Mouse (Mus musculus): ENCODE measurements around the gene Pik3r5. TPM values are rescaled to one million over a fixed set of nuclear protein-coding genes. Genes with fewer than 3 reads are reported as not detected.

The Pik3r5 gene
- polyA plus RNA-seq, 1 experiment from 2014 or later, result 0.26 TPM

Other genes starting within 250 kb of the Pik3r5 start
- 13.3 and 21.7 TPM in 2 replicates for gene Ntn1, start 31.3 kb upstream of the Pik3r5 start, polyA plus RNA-seq (2015; fragmentation: Nextera tagmentation; extraction: Ambion mirVana)
- 1.8 and 2.1 TPM in 2 replicates for gene Pik3r6, start 70.9 kb downstream of the Pik3r5 start, polyA plus RNA-seq (2015; fragmentation: Nextera tagmentation; extraction: Ambion mirVana)
- gene Mfsd6l, start 124.1 kb downstream of the Pik3r5 start, polyA plus RNA-seq (2015; fragmentation: Nextera tagmentation; extraction: Ambion mirVana), result 0.07 and 0.08 TPM in 2 replicates
- gene Ccdc42, start 154.9 kb downstream of the Pik3r5 start, polyA plus RNA-seq (2015; fragmentation: Nextera tagmentation; extraction: Ambion mirVana), result 0.36 TPM in 1 of 2 replicates, not detected in the other

All from hindbrain, embryonic 16.5 days (tissue).